Mouse (Mus musculus): ENCODE measurements at regions not wholly inside any gene's neighbourhood (a gene's known extent, or its start where the extent isn't known, plus 50 kb on each side); places are given as distances from the start of the nearest gene placed in this dataset.
A peak's percentile ranks its signal among the peaks of the same experiment; 100 is the strongest.
"Not testable (repeated sequence)": the region's sequence is repeated elsewhere in the genome, so short reads cannot be mapped to it uniquely, and the experiment has no call there.

DNA sequence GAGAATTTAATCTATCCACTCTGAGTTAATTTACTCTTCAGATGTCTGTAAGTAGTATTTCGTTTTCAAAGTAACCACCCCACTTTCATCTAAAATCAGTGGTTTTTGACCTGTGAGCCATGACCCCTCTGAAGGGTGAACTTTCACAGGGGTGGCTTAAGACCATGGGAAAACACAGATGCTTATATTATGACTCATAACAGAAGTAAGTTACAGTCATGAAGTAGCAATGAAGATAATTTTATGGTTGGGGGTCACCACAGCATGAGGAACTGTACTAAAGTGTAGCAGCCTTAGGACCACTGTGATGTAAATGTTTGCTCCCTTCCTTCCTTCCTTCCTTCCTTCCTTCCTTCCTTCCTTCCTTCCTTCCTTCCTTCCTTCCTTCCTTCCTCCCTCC is 215.2 kb downstream of the Zfp619 start:
- H3K9ac ChIP-seq (replicated peaks), result no peak overlapping the region
- WGBS, result 79% methylated on average over 1 of the region's 1 CpGs
- H3K4me2 ChIP-seq, result no peak overlapping the region
- no peaks in the 10 kb centered on the region for H3K4me1 ChIP-seq
- ATAC-seq (ENCODE audit: low FRiP score), result no peak
- no peaks in the 10 kb centered on the region for H3K27me3 ChIP-seq (replicated peaks)
- no peaks in the 10 kb centered on the region for H3K36me3 ChIP-seq
- no peaks in the 10 kb centered on the region for H3K9me3 ChIP-seq (replicated peaks)
- H3K4me3 ChIP-seq (replicated peaks), result no peak overlapping the region
- no peak overlapping the region for H3K27ac ChIP-seq (replicated peaks)

DNA sequence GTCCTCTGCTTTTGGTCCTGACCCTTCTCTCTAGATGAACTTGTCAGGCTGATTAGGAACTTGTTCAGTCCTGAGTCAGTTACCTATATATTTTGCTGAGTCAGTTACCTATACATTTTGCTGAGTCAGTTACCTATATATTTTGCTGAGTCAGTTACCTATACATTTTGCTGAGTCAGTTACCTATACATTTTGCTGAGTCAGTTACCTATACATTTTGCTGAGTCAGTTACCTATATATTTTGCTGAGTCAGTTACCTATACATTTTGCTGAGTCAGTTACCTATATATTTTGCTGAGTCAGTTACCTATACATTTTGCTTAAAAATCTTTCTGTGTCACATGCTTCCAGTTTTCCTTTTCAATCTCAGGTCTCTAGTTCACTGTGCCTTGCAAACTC is 230.8 kb downstream of the Zfp619 start:
- H3K27me3 ChIP-seq (replicated peaks); H3K27ac ChIP-seq (replicated peaks); H3K9me3 ChIP-seq (replicated peaks); H3K36me3 ChIP-seq; H3K9ac ChIP-seq (replicated peaks); H3K4me2 ChIP-seq; H3K4me1 ChIP-seq; H3K4me3 ChIP-seq (replicated peaks); ATAC-seq (ENCODE audit: low FRiP score): not testable (repeated sequence)

DNA sequence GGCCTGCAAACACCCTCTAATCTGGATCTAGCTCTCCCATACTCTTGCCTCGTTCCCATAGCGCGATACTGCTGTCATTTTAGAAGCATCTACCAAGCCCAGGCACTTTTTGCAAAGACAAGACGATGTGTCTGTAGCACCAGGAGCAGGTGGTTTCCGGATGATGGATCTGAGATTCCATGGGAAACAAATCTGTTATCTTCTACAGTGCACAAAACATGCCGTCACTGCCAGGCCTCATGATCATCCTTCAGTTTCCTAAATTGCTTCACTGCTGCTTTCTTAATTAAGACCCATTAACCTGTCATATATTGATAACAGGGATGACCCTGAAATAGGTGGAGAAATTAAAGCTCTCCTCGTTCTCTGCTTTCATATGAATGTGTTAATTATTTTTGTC is 232.9 kb downstream of the Zfp619 start:
- no peaks in the 10 kb centered on the region for H3K9me3 ChIP-seq (replicated peaks)
- no peak overlapping the region for H3K4me2 ChIP-seq
- H3K36me3 ChIP-seq, result no peaks in the 10 kb centered on the region
- H3K9ac ChIP-seq (replicated peaks), result no peak overlapping the region
- H3K27ac ChIP-seq (replicated peaks), result no peak overlapping the region
- H3K4me1 ChIP-seq, result peaks cover 6% of the 10 kb centered on the region; the same call in 1 of the 2 replicates
- H3K4me3 ChIP-seq (replicated peaks), result no peak overlapping the region
- no peaks in the 10 kb centered on the region for H3K27me3 ChIP-seq (replicated peaks)
- ATAC-seq (ENCODE audit: low FRiP score), result no peak
- WGBS, result 83% methylated on average over 7 of the region's 7 CpGs

DNA sequence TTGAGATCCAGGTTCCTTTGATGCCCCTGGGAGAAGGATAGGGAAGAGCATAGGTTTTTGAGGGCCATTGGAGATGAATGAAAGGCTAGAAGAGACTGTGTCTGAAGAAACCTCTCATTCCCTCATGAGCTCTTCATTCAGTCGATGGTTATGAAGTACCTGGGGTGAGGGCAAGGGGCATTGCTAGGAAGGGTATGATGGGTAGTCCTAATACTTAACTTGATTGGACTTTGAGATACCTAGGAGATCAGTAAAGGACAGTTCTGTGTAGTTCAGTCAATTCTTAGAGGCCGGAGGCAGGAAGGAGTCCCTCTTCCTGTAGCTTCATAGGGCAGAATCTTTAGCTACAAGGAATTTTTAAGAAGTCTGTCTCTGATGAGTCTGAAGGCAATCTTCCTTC is 246.8 kb downstream of the Zfp619 start:
- no peaks in the 10 kb centered on the region for H3K27me3 ChIP-seq (replicated peaks)
- no peaks in the 10 kb centered on the region for H3K4me1 ChIP-seq
- no peak overlapping the region for H3K9ac ChIP-seq (replicated peaks)
- no peak for ATAC-seq (ENCODE audit: low FRiP score)
- no peak overlapping the region for H3K27ac ChIP-seq (replicated peaks)
- H3K4me2 ChIP-seq, result no peak overlapping the region
- H3K36me3 ChIP-seq, result no peaks in the 10 kb centered on the region
- no peaks in the 10 kb centered on the region for H3K9me3 ChIP-seq (replicated peaks)
- 100% methylated on average over 2 of the region's 2 CpGs for WGBS
- H3K4me3 ChIP-seq (replicated peaks), result no peak overlapping the region

DNA sequence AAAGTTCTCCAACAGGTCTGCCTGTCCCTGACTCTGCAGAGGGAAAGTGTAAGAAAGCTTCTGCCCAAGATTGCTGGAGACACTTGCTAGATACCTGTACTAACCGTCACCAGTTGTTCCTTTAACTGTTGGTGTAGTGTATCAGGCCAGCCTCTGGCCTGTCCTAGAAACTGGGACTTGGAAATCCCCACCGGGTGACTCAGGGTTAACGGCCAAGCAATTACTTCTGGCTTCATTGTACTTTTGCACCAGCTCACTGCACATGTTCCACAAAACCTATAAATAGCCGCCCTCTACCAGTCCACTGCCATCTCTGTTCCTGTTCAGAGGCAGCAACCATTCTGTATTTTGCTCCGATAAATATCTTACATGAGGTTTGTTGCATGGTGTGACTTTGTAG is 247.5 kb downstream of the Zfp619 start:
- Histone ChIP-seq H3K36me3 (no peaks in the 10 kb centered on the region), H3K4me3 (replicated peaks) (no peak overlapping the region), H3K4me2 (no peak overlapping the region), H3K9ac (replicated peaks) (no peak overlapping the region), H3K27ac (replicated peaks) (no peak overlapping the region), H3K9me3 (replicated peaks) (no peaks in the 10 kb centered on the region), H3K4me1 (no peaks in the 10 kb centered on the region), H3K27me3 (replicated peaks) (no peaks in the 10 kb centered on the region)
- 73% methylated on average over 5 of the region's 5 CpGs for WGBS
- no peak for ATAC-seq (ENCODE audit: low FRiP score)

DNA sequence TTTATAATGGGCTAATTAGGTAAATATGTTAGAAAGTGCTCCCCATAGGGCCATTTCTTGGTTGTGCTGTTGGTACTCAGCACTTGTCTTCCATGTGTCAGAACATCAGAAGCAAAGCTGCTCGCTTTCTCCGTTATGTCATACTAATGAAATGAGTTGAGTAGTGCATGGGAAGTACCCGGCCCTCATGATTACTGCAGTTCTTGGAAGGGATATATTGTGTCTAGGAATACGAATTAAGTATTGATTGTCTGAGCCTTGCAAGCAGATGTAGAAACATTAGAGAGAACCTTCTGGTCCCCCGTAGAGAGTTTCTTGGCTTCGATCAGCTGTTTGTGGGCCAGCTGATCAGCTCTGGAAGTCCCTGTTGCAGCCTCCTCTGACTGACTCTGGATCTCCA is 255.7 kb downstream of the Zfp619 start:
- ATAC-seq (ENCODE audit: low FRiP score), result no peak
- 73% methylated on average over 6 of the region's 6 CpGs for WGBS
- H3K4me2 ChIP-seq, result no peak overlapping the region
- H3K36me3 ChIP-seq, result no peaks in the 10 kb centered on the region
- H3K4me3 ChIP-seq (replicated peaks), result no peak overlapping the region
- H3K27me3 ChIP-seq (replicated peaks), result no peaks in the 10 kb centered on the region
- H3K27ac ChIP-seq (replicated peaks), result no peak overlapping the region
- no peaks in the 10 kb centered on the region for H3K9me3 ChIP-seq (replicated peaks)
- peaks cover 7% of the 10 kb centered on the region; the same call in 1 of the 2 replicates for H3K4me1 ChIP-seq
- no peak overlapping the region for H3K9ac ChIP-seq (replicated peaks)

DNA sequence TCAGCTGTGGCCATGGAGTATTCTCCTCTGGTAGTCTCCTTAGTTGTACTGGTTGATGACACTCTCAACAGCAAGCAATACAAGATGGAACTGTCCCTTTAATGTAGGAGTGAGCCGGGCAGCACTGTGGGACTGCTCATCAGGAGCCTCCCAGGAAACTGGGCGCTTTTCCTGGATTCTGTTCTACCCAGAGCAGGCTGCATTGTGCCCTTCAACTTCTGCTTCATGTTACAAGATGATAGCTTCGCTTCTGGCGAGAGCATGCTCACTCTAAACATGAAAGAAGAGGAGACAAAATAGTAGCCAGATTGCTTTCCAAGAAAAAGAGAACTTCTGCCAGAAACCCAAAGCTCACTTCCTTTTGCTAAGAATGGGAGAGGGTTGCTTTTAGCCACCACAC is 271.8 kb downstream of the Zfp619 start:
- Histone ChIP-seq H3K4me3 (replicated peaks) (no peak overlapping the region), H3K4me1 (no peaks in the 10 kb centered on the region), H3K9me3 (replicated peaks) (no peaks in the 10 kb centered on the region), H3K9ac (replicated peaks) (no peak overlapping the region), H3K27ac (replicated peaks) (no peak overlapping the region), H3K27me3 (replicated peaks) (no peaks in the 10 kb centered on the region), H3K4me2 (no peak overlapping the region), H3K36me3 (no peaks in the 10 kb centered on the region)
- WGBS, result 87% methylated on average over 4 of the region's 4 CpGs
- no peak for ATAC-seq (ENCODE audit: low FRiP score)

DNA sequence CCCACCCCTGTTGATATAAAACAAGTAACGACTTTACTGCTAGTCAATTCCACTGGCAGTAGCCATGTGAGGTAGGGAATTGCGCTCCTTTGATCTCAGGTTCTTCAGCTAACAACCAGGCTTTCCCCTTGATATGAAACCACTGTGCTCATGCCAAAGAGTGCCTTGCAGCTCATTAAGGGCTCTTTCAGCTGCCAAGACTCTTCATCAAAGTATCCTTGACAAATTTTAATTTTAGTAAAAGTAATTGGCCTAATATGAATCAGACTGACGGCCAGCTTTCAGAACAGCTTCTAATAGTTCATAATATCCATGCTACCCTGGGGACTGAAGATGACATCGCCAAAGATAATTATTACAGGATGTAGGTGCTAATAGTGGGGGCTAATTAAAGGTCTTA is 272.3 kb downstream of the Zfp619 start:
- Histone ChIP-seq H3K9me3 (replicated peaks) (no peaks in the 10 kb centered on the region), H3K36me3 (no peaks in the 10 kb centered on the region), H3K4me1 (no peaks in the 10 kb centered on the region), H3K9ac (replicated peaks) (no peak overlapping the region), H3K4me3 (replicated peaks) (no peak overlapping the region), H3K4me2 (no peak overlapping the region), H3K27ac (replicated peaks) (no peak overlapping the region), H3K27me3 (replicated peaks) (no peaks in the 10 kb centered on the region)
- WGBS, result 72% methylated on average over 4 of the region's 4 CpGs
- ATAC-seq (ENCODE audit: low FRiP score), result 0 out of 2 replicates have a peak, but pooled peaks have one; percentile 31

DNA sequence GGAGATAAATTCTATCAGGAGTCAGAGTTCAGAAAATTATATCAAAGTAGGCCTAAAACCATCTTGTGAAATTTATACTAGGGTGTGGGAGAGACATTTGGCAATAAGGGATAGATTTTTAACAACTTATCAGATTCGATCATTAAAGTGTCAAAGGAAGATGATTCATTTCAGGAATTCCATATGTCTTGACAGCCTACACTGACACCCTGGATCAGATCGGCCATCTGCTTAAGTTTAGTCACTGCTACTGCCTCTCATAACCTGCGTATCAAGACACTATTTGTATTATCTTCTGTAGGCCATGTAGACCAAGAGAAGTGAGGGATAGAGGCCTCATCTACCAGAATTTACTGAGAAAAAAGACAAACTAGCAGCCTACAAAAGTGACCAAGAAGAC is 277.2 kb downstream of the Zfp619 start:
- H3K9me3 ChIP-seq (replicated peaks), result no peaks in the 10 kb centered on the region
- H3K9ac ChIP-seq (replicated peaks), result no peak overlapping the region
- H3K27me3 ChIP-seq (replicated peaks), result no peaks in the 10 kb centered on the region
- no peak for ATAC-seq (ENCODE audit: low FRiP score)
- no peaks in the 10 kb centered on the region for H3K4me1 ChIP-seq
- H3K4me3 ChIP-seq (replicated peaks), result no peak overlapping the region
- H3K36me3 ChIP-seq, result no peaks in the 10 kb centered on the region
- 96% methylated on average over 3 of the region's 3 CpGs for WGBS
- H3K4me2 ChIP-seq, result no peak overlapping the region
- H3K27ac ChIP-seq (replicated peaks), result no peak overlapping the region

DNA sequence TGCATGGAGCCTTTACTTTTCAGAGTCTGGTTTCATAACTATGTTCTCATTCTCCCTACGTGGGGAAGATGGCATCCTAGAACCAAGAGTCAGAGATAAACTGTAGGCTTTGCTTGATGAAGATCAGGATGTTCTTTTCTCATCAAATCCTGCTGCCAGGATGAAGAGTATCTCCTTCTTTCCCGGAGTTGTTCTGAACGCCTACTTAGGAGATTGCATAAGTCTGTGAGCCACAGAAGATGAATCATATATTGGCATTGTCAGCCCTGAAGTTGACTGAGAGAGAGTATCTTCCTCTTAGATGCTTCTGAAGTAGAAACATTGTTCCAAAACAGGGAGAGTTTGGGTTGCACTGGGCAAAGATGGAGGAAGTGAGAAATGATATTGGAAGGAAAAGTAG is 286.7 kb downstream of the Zfp619 start:
- Histone ChIP-seq H3K9me3 (replicated peaks) (no peaks in the 10 kb centered on the region), H3K27me3 (replicated peaks) (no peaks in the 10 kb centered on the region), H3K4me3 (replicated peaks) (no peak overlapping the region), H3K9ac (replicated peaks) (no peak overlapping the region), H3K4me2 (no peak overlapping the region), H3K27ac (replicated peaks) (no peak overlapping the region), H3K36me3 (no peaks in the 10 kb centered on the region), H3K4me1 (no peaks in the 10 kb centered on the region)
- no peak for ATAC-seq (ENCODE audit: low FRiP score)
- 82% methylated on average over 3 of the region's 3 CpGs for whole genome bisulfite sequencing

DNA sequence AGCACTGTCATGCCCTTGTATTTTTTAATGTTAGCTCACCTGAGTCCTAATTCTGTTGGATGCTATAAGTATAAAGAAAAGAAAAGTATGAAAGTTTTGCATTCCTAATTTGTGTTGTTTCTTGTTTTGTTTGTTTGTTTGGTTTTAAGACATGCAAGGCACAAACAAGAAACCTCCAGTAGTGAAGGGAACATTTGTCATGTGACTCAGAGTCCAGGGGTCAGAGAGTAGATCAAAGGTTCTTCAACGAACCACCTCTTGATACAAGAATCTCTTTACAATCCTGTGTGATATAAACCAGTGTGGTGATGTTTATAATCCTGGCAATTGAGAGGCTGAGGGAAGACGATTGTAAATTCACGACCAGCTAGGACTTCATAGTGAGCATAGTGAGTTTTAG is 300.5 kb downstream of the Zfp619 start:
- H3K27ac ChIP-seq (replicated peaks), result no peak overlapping the region
- no peak overlapping the region for H3K4me3 ChIP-seq (replicated peaks)
- no peak for ATAC-seq (ENCODE audit: low FRiP score)
- H3K27me3 ChIP-seq (replicated peaks), result no peaks in the 10 kb centered on the region
- H3K36me3 ChIP-seq, result no peaks in the 10 kb centered on the region
- no peak overlapping the region for H3K4me2 ChIP-seq
- no peaks in the 10 kb centered on the region for H3K9me3 ChIP-seq (replicated peaks)
- no peak overlapping the region for H3K9ac ChIP-seq (replicated peaks)
- WGBS, result 63% methylated on average over 3 of the region's 3 CpGs
- no peaks in the 10 kb centered on the region for H3K4me1 ChIP-seq

DNA sequence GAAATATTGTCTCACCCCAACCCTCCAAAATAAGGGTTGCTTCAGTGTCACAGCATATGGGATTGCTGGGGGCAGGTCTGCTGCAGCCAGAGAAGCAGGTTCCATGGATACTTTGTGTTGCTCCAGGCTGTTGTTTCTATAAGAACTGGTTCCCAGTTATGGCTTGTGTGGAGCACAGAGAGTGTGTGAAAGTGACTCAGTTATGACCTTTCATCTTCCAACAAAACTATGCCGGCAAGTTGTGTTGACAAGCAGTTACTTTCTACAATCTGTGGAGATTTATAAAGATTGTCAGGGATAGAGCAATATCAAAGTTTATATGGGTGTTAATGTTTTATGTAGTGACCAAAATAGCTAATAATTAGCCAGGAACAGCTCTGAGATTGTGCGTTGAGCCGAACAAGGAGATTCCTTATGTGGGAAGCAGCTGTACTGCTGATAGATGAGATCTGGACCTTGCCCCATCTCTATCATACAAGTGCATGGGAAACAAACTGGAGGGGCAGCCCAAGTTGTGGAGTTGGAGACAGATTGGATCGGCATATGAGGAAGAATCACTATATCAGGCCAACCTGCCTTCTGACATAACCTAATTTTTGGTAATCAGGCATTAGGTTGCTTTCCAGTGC is 305.1 kb downstream of the Zfp619 start:
- Histone ChIP-seq H3K36me3 (no peaks in the 10 kb centered on the region), H3K4me2 (no peak overlapping the region), H3K4me3 (replicated peaks) (no peak overlapping the region), H3K4me1 (no peaks in the 10 kb centered on the region), H3K9ac (replicated peaks) (no peak overlapping the region), H3K27me3 (replicated peaks) (no peaks in the 10 kb centered on the region), H3K9me3 (replicated peaks) (no peaks in the 10 kb centered on the region), H3K27ac (replicated peaks) (no peak overlapping the region)
- no peak for ATAC-seq (ENCODE audit: low FRiP score)
- 95% methylated on average over 4 of the region's 4 CpGs for WGBS

DNA sequence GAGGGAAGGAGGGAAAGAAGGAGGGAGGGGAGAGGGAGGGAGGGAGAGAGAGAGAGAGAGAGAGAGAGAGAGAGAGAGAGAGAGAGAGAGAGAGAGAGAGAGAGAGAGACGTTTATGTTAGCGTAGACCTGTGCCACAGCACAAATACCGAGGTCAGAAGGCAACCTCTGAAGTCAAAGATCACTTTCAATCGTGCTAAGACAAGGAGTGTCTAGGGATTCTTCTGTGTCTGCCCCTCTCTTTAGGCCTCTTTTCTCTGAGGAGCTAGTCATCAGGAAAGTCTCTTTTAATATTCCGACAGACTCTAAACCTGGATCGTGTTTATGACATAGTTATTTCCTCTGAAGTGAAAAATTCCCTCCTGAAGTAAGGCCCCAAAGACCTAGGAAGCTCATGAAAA is 310.8 kb downstream of the Zfp619 start:
- Histone ChIP-seq H3K4me3 (replicated peaks) (no peak overlapping the region), H3K4me2 (no peak overlapping the region), H3K27ac (replicated peaks) (no peak overlapping the region), H3K9ac (replicated peaks) (no peak overlapping the region), H3K4me1 (no peaks in the 10 kb centered on the region), H3K27me3 (replicated peaks) (no peaks in the 10 kb centered on the region), H3K36me3 (no peaks in the 10 kb centered on the region), H3K9me3 (replicated peaks) (no peaks in the 10 kb centered on the region)
- no peak for ATAC-seq (ENCODE audit: low FRiP score)
- 57% methylated on average over 6 of the region's 6 CpGs for WGBS

Data from neural tube, embryonic 15.5 days (tissue).